Mouse (Mus musculus) myocyte (in vitro differentiated cells): ENCODE results near the gene Nfkb1. TPM values are rescaled to one million over a fixed set of nuclear protein-coding genes. Genes with fewer than 3 reads are reported as not detected.

ENCODE experiments used
- H3K27me3 ChIP-seq: one replicate; pipeline ENCODE4 v1.6.1; 2011; ENCODE audit not compliant: control insufficient read depth, insufficient read depth, insufficient read length
- H3K36me3 ChIP-seq: one replicate; pipeline ENCODE4 v1.6.1; 2011; ENCODE audit not compliant: control insufficient read depth, insufficient read depth
- H3K4me2 ChIP-seq: one replicate; pipeline ENCODE4 v1.6.1; 2011; ENCODE audit warnings: low read depth, control low read depth
- H3K4me3 ChIP-seq: one replicate; pipeline ENCODE4 v1.5.1; 2011; ENCODE audit warnings: mild to moderate bottlenecking, control low read depth, moderate library complexity
- H3K79me2 ChIP-seq: one replicate; pipeline ENCODE4 v1.6.1; 2011; ENCODE audit not compliant: control insufficient read depth, insufficient read depth
- H3ac ChIP-seq: one replicate; pipeline ENCODE4 v1.6.1; 2011; ENCODE audit not compliant: control insufficient read depth, insufficient read length
- CEBPB ChIP-seq: IDR thresholded peaks from 2 replicates; pipeline ENCODE4 v1.6.1; 2011; ENCODE audit warnings: mild to moderate bottlenecking, moderate library complexity; ENCODE audit not compliant: poor library complexity, insufficient read depth, severe bottlenecking
- E2F4 ChIP-seq: IDR thresholded peaks from one replicate; pipeline ENCODE4 v1.6.1; 2011; ENCODE audit warnings: mild to moderate bottlenecking, control low read depth, moderate library complexity; ENCODE audit not compliant: insufficient read depth
- MAX ChIP-seq: IDR thresholded peaks from one replicate; pipeline ENCODE4 v1.6.1; 2011; ENCODE audit warnings: low read depth, mild to moderate bottlenecking, control low read depth
- MYOD1 ChIP-seq, 3 experiments: IDR thresholded peaks; one replicate each; pipeline ENCODE4 v1.6.1; 2011; ENCODE audit warnings: control low read depth in 2 of 3, low read depth in 2 of 3, mild to moderate bottlenecking in 2 of 3, moderate library complexity in 1 of 3; ENCODE audit not compliant: insufficient read length in 2 of 3, control insufficient read depth in 1 of 3
- MYOG ChIP-seq, 3 experiments: IDR thresholded peaks; one replicate each; pipeline ENCODE4 v1.6.1; 2011; ENCODE audit warnings: control low read depth in 2 of 3, low read depth in 2 of 3, mild to moderate bottlenecking in 2 of 3; ENCODE audit not compliant: insufficient read length in 2 of 3, control insufficient read depth in 1 of 3, insufficient read depth in 1 of 3
- POLR2A ChIP-seq: IDR thresholded peaks from one replicate; pipeline ENCODE4 v1.6.1; 2011; ENCODE audit warnings: low read depth, mild to moderate bottlenecking, control low read depth, moderate library complexity; ENCODE audit not compliant: insufficient read length
- POLR2AphosphoS2 ChIP-seq: IDR thresholded peaks from one replicate; pipeline ENCODE4 v1.6.1; 2011; ENCODE audit warnings: low read depth, control low read depth; ENCODE audit not compliant: insufficient read length
- REST ChIP-seq: IDR thresholded peaks from one replicate; pipeline ENCODE4 v1.6.1; 2011; ENCODE audit warnings: mild to moderate bottlenecking, control low read depth, moderate library complexity; ENCODE audit not compliant: insufficient read depth, insufficient read length
- SRF ChIP-seq: IDR thresholded peaks from one replicate; pipeline ENCODE4 v1.6.1; 2011; ENCODE audit warnings: low read depth; ENCODE audit not compliant: control insufficient read depth, insufficient read length
- TCF12 ChIP-seq: IDR thresholded peaks from one replicate; pipeline ENCODE4 v1.6.1; 2011; ENCODE audit warnings: mild to moderate bottlenecking, control low read depth; ENCODE audit not compliant: poor library complexity, insufficient read depth, severe bottlenecking
- TCF3 ChIP-seq: IDR thresholded peaks from one replicate; pipeline ENCODE4 v1.6.1; 2011; ENCODE audit warnings: low read depth, control low read depth; ENCODE audit not compliant: insufficient read length
- USF1 ChIP-seq: IDR thresholded peaks from one replicate; pipeline ENCODE4 v1.6.1; 2011; ENCODE audit warnings: low read depth, mild to moderate bottlenecking, control low read depth, moderate library complexity
- polyA plus RNA-seq: library from polyadenylated mRNA; unstranded; fragments of >200 nt; fragmentation: generic; extraction: Trizol; gene quantifications from one replicate; pipeline ENCODE4 v1.2.1, GENCODE M21; 2012; ENCODE audit warnings: missing spikeins

The Nfkb1 gene
- polyA plus RNA-seq, 1 experiment: 35.3 TPM

- H3K79me2 ChIP-seq: no peaks in the 10 kb centered on the region
- H3ac ChIP-seq: no peak overlapping the region
- H3K36me3 ChIP-seq: peaks cover 56% of the 10 kb centered on the region
- H3K4me3 ChIP-seq: no peak overlapping the region
- H3K27me3 ChIP-seq: no peaks in the 10 kb centered on the region
- TF ChIP-seq POLR2AphosphoS2 (no peak), SRF (no peak), USF1 (no peak), E2F4 (no peak), CEBPB (no peak), MAX (no peak), TCF3 (no peak), REST (no peak), POLR2A (no peak), TCF12 (no peak), MYOD1 (IDR thresholded peaks at IDR 0.05; ENCODE audit: control insufficient read depth in 1 of 3, insufficient read length in 2 of 3, low read depth in 2 of 3) (no peak), MYOG (IDR thresholded peaks at IDR 0.05; ENCODE audit: control insufficient read depth in 1 of 3, insufficient read depth in 1 of 3, insufficient read length in 2 of 3, low read depth in 2 of 3) (no peak)
- no peak overlapping the region for H3K4me2 ChIP-seq
Measured at GRCm38 (mm10) chr3:135661707-135662106, 29.6 kb downstream of the Nfkb1 start.

GRCm38 (mm10) chr3:135658540-135659097 is 32.7 kb downstream of the Nfkb1 start:
- H3K4me3 ChIP-seq: no peak overlapping the region
- no peak for TF ChIP-seq CEBPB
- TF ChIP-seq TCF3: no peak
- no peak for TF ChIP-seq MAX
- no peak for TF ChIP-seq TCF12
- no peak for TF ChIP-seq MYOD1 (IDR thresholded peaks at IDR 0.05; ENCODE audit: control insufficient read depth in 1 of 3, insufficient read length in 2 of 3, low read depth in 2 of 3)
- TF ChIP-seq USF1: no peak
- no peak for TF ChIP-seq POLR2A
- no peak for TF ChIP-seq E2F4
- H3K27me3 ChIP-seq: no peaks in the 10 kb centered on the region
- H3K36me3 ChIP-seq: peaks cover 57% of the 10 kb centered on the region
- H3K79me2 ChIP-seq: no peaks in the 10 kb centered on the region
- no peak overlapping the region for H3ac ChIP-seq
- no peak overlapping the region for H3K4me2 ChIP-seq

GRCm38 (mm10) chr3:135656156-135656555 is 35.2 kb downstream of the Nfkb1 start:
- TF ChIP-seq MAX (no peak), POLR2AphosphoS2 (no peak), MYOG (IDR thresholded peaks at IDR 0.05; ENCODE audit: control insufficient read depth in 1 of 3, insufficient read depth in 1 of 3, insufficient read length in 2 of 3, low read depth in 2 of 3) (no peak), SRF (no peak), MYOD1 (IDR thresholded peaks at IDR 0.05; ENCODE audit: control insufficient read depth in 1 of 3, insufficient read length in 2 of 3, low read depth in 2 of 3) (no peak)
- Histone ChIP-seq H3K27me3 (no peaks in the 10 kb centered on the region), H3K79me2 (no peaks in the 10 kb centered on the region), H3K4me2 (no peak overlapping the region), H3K4me3 (no peak overlapping the region), H3K36me3 (peaks cover 57% of the 10 kb centered on the region), H3ac (no peak overlapping the region)

- no peak overlapping the region for H3K4me3 ChIP-seq
- H3K36me3 ChIP-seq: peaks cover 57% of the 10 kb centered on the region
- H3K27me3 ChIP-seq: no peaks in the 10 kb centered on the region
- H3K79me2 ChIP-seq: no peaks in the 10 kb centered on the region
- TF ChIP-seq SRF: no peak
- no peak for TF ChIP-seq POLR2A
- TF ChIP-seq TCF3: no peak
- TF ChIP-seq USF1: no peak
- no peak for TF ChIP-seq TCF12
- TF ChIP-seq REST: no peak
- no peak for TF ChIP-seq MYOG (IDR thresholded peaks at IDR 0.05; ENCODE audit: control insufficient read depth in 1 of 3, insufficient read depth in 1 of 3, insufficient read length in 2 of 3, low read depth in 2 of 3)
- no peak for TF ChIP-seq CEBPB
- no peak for TF ChIP-seq E2F4
- TF ChIP-seq MYOD1 (IDR thresholded peaks at IDR 0.05; ENCODE audit: control insufficient read depth in 1 of 3, insufficient read length in 2 of 3, low read depth in 2 of 3): no peak
- no peak for TF ChIP-seq POLR2AphosphoS2
- no peak overlapping the region for H3ac ChIP-seq
- H3K4me2 ChIP-seq: no peak overlapping the region
Measured at GRCm38 (mm10) chr3:135650773-135651555, 40.4 kb downstream of the Nfkb1 start.
